Mouse (Mus musculus): Measurements from ENCODE around the gene Osm.

Osm gene

GRCm38 (mm10) chr11:4235665-4236545 lies at the start of gene Osm:
TSS of gene Osm (plus strand) at chr11:4236420.
- DNase-seq, result no peak

- DNase-seq, result peak; percentile 98 to 99
Observed at GRCm38 (mm10) chr11:4186486-4187317, 49.5 kb upstream of the Osm start, which contains the start of gene Tbc1d10a. TSS of gene Tbc1d10a (plus strand) at chr11:4186789.

- DNase-seq, result peak; percentile 19 to 50
Observed at GRCm38 (mm10) chr11:4187318-4187700, 48.9 kb upstream of the Osm start.

GRCm38 (mm10) chr11:4189182-4189581 lies 47.0 kb upstream of the Osm start:
- no peak for DNase-seq

- DNase-seq, result no peak
Observed at GRCm38 (mm10) chr11:4190677-4191076, 45.5 kb upstream of the Osm start.

GRCm38 (mm10) chr11:4192757-4193156 lies 43.5 kb upstream of the Osm start:
- no peak for DNase-seq

GRCm38 (mm10) chr11:4193420-4193819 lies 42.8 kb upstream of the Osm start:
- no peak for DNase-seq

- no peak for DNase-seq
Observed at GRCm38 (mm10) chr11:4195597-4196031, 40.6 kb upstream of the Osm start.

- no peak for DNase-seq
Observed at GRCm38 (mm10) chr11:4196636-4197035, 39.6 kb upstream of the Osm start.

- no peak for DNase-seq
Observed at GRCm38 (mm10) chr11:4197691-4198090, 38.5 kb upstream of the Osm start.

GRCm38 (mm10) chr11:4201981-4202700 lies 34.1 kb upstream of the Osm start:
- DNase-seq, result peak in 1 of 2 experiments; percentile 35

- no peak for DNase-seq
Observed at GRCm38 (mm10) chr11:4202995-4203704, 33.1 kb upstream of the Osm start.

- DNase-seq, result no peak
Observed at GRCm38 (mm10) chr11:4203705-4204074, 32.5 kb upstream of the Osm start.

GRCm38 (mm10) chr11:4205097-4205655 lies 31.0 kb upstream of the Osm start:
- DNase-seq, result no peak

GRCm38 (mm10) chr11:4205951-4206350 lies 30.3 kb upstream of the Osm start:
- no peak for DNase-seq

GRCm38 (mm10) chr11:4206563-4206962 lies 29.7 kb upstream of the Osm start:
- DNase-seq, result no peak

- DNase-seq, result no peak
Observed at GRCm38 (mm10) chr11:4207655-4208054, 28.6 kb upstream of the Osm start.

- no peak for DNase-seq
Observed at GRCm38 (mm10) chr11:4209556-4209955, 26.7 kb upstream of the Osm start.

GRCm38 (mm10) chr11:4210786-4211185 lies 25.4 kb upstream of the Osm start:
- DNase-seq, result no peak

- no peak for DNase-seq
Observed at GRCm38 (mm10) chr11:4213107-4213506, 23.1 kb upstream of the Osm start.

- no peak for DNase-seq
Observed at GRCm38 (mm10) chr11:4214572-4214971, 21.6 kb upstream of the Osm start.

- DNase-seq, result no peak
Observed at GRCm38 (mm10) chr11:4215061-4215460, 21.2 kb upstream of the Osm start.

Measured in cerebellum, postnatal 25 days (tissue).